7 mouse cellular contexts compared by ENCODE assay signal in the genomic region with DNA sequence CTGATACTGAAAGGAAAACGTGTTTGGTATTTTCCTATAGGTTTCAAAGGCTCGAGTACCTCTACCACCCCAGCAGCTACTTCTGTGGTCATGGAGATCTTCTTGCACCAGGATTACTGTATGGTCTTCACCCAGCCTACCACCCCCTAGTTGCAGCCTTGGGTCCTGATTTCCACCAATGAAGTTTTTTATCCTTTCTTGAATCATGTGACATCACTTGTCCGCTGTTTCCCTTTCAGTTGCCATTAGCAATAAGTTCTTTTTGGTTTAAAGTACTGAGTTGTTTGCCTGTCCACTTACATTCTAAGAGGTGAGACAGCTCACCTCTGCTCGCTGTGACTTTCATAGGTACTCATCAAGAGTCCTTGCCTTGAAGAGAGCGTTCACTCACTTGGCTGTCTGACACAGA. TPM values are rescaled to one million over a fixed set of nuclear protein-coding genes. Genes with fewer than 3 reads are reported as not detected.
DNase-seq lines count a peak whose midpoint lies in the region; ATAC-seq lines count a peak whose summit lies in the region.

No protein-coding gene starts in this region.

- H3K9ac ChIP-seq in heart, embryonic 14.5 days (ENCODE audit: low read length) = peak overlapping the region; percentile 93

- peak; percentile 35 to 48 for DNase-seq in spleen, postnatal 36 days (ENCODE audit: low spot score in 2 of 2)
- DNase-seq in spleen, postnatal 10 days (ENCODE audit: low spot score in 2 of 2) = no peak
- DNase-seq in layer of hippocampus, adult 9-11 months = peak; percentile 50
- peak; percentile 30 to 34 for DNase-seq in thymus, postnatal 36 days

- H3K36me3 ChIP-seq in heart, embryonic 14.5 days (ENCODE audit: control insufficient read depth, insufficient read depth, low read length) = no peaks in the 10 kb centered on the region

- H3K27me3 ChIP-seq in heart, embryonic 14.5 days (ENCODE audit: control insufficient read depth, insufficient read depth, low read length) = no peaks in the 10 kb centered on the region

- H3K4me1 ChIP-seq in brown adipose tissue, adult 24 weeks (ENCODE audit: control insufficient read depth, insufficient read depth, insufficient read length, low read length) = peaks cover 1% of the 10 kb centered on the region; the same call in 1 of the 2 replicates
- H3K4me1 ChIP-seq in heart, embryonic 14.5 days (ENCODE audit: control insufficient read depth in 2 of 2, insufficient read depth in 2 of 2, low read length in 2 of 2) = peaks cover 2 to 11% of the 10 kb centered on the region in 2 experiments; a peak in 3 of 4 replicates

- 19% methylated on average over 5 of the region's 5 CpGs for WGBS in heart, embryonic 14.5 days

- peak overlapping the region; percentile 93 for H3K4me3 ChIP-seq in brown adipose tissue, adult 24 weeks (ENCODE audit: insufficient read depth, low read depth, low read length)
- peak overlapping the region; percentile 89 to 94 for H3K4me3 ChIP-seq in heart, embryonic 14.5 days (ENCODE audit: control insufficient read depth in 1 of 2, insufficient read depth in 1 of 2, low read depth in 1 of 2, low read length in 2 of 2)

- H3K27ac ChIP-seq in brown adipose tissue, adult 24 weeks (replicated peaks; ENCODE audit: low read depth, low read length) = peak overlapping the region; percentile 64
- peak overlapping the region; percentile 87 to 90 for H3K27ac ChIP-seq in heart, embryonic 14.5 days (replicated peaks in 1 of 2; ENCODE audit: control insufficient read depth in 1 of 2, insufficient read depth in 1 of 2, low read depth in 2 of 2, low read length in 2 of 2)

- peak overlapping the region; percentile 86 for H3K4me2 ChIP-seq in heart, embryonic 14.5 days (ENCODE audit: low read length)

- ATAC-seq in heart, embryonic 14.5 days (ENCODE audit: insufficient number of reproducible peaks, insufficient read depth, low FRiP score, low read depth) = 0 out of 2 replicates have a peak, but pooled peaks have one; percentile 42
- ATAC-seq in megakaryocyte-erythroid progenitor cell, adult 5-6 weeks (replicated peaks; ENCODE audit: low FRiP score, low TSS enrichment, poor library complexity, severe bottlenecking) = peak; percentile 75

- no peaks in the 10 kb centered on the region for H3K9me3 ChIP-seq in heart, embryonic 14.5 days (ENCODE audit: control insufficient read depth, low read length)

RNA-seq across cellular contexts. Expression of a gene that starts 0.6 kb away (rescaled TPM):
- 9.4 and 12.2 TPM in 2 replicates for polyA plus RNA-seq in brown adipose tissue, adult 24 weeks (2012; ENCODE audit: insufficient read depth, insufficient read length, missing spikeins)
- 14.3 and 18.8 TPM in 2 replicates for polyA plus RNA-seq in heart, embryonic 14.5 days (2014; fragmentation: Nextera tagmentation; extraction: Ambion mirVana)
- 5.0 and 13.9 TPM in 2 replicates for total RNA-seq in megakaryocyte-erythroid progenitor cell, adult 5-6 weeks (2014; fragmentation: Nextera tagmentation)
- total RNA-seq in megakaryocyte-erythroid progenitor cell, adult 5-6 weeks (2017) = 14.3 and 26.2 TPM in 2 replicates

Comparison
In these comparisons a context has a peak if more than half of its experiments do, and no peak if none do; other contexts are left out.
1. DNase-seq: peak in spleen, postnatal 36 days (2 of 2), layer of hippocampus, adult 9-11 months (single experiment) and thymus, postnatal 36 days (2 of 2); none in spleen, postnatal 10 days (0 of 2).